Mouse (Mus musculus) midbrain, embryonic 15.5 days (tissue): Measurements from ENCODE around the gene Dntt. TPM values are rescaled to one million over a fixed set of nuclear protein-coding genes. Genes with fewer than 3 reads are reported as not detected.

ENCODE experiments used
- ATAC-seq: fragments of 200-750 bp; cut with Nextera tagmentation; replicated peaks from 2 replicates; pipeline ENCODE4 v1.8.0; 2017; ENCODE audit warnings: moderate TSS enrichment
- H3K27ac ChIP-seq: fragments of 300-500 bp; sonication (generic); 2 replicates; pipeline ENCODE4 v1.5.1; 2015; ENCODE audit warnings: mild to moderate bottlenecking, inconsistent platforms
- H3K27me3 ChIP-seq: fragments of 300-500 bp; sonication (generic); replicated peaks from 2 replicates; pipeline ENCODE4 v1.6.1; 2015; ENCODE audit warnings: inconsistent platforms
- H3K36me3 ChIP-seq: fragments of 300-500 bp; sonication (generic); replicated peaks from 2 replicates; pipeline ENCODE4 v1.6.1; 2015; ENCODE audit warnings: inconsistent platforms
- H3K4me1 ChIP-seq: fragments of 300-500 bp; sonication (generic); 2 replicates; pipeline ENCODE4 v1.6.1; 2015; ENCODE audit warnings: inconsistent platforms
- H3K4me2 ChIP-seq: fragments of 300-500 bp; sonication (generic); 2 replicates; pipeline ENCODE4 v1.6.1; 2015; ENCODE audit warnings: inconsistent platforms, mild to moderate bottlenecking, moderate library complexity
- H3K4me3 ChIP-seq: fragments of 300-500 bp; sonication (generic); 2 replicates; pipeline ENCODE4 v1.5.1; 2015; ENCODE audit warnings: mild to moderate bottlenecking, inconsistent platforms
- H3K9ac ChIP-seq: fragments of 300-500 bp; sonication (generic); 2 replicates; pipeline ENCODE4 v1.6.1; 2015; ENCODE audit warnings: mild to moderate bottlenecking, inconsistent platforms
- H3K9me3 ChIP-seq: fragments of 300-500 bp; sonication (generic); 2 replicates; pipeline ENCODE4 v1.6.1; 2016; ENCODE audit warnings: inconsistent platforms
- WGBS: fragments of 180-500 bp; shearing (Covaris S2); methylation state at CpG from one replicate; pipeline ENCODE4 v1.1.7; 2015; ENCODE audit warnings: mixed read lengths; 5-methylcytosine and 5-hydroxymethylcytosine counted together
- polyA plus RNA-seq: library from polyadenylated mRNA; unstranded; fragments of >200 nt; fragmentation: Nextera tagmentation; extraction: Ambion mirVana; gene quantifications from 2 replicates; pipeline ENCODE4 v1.2.1, GENCODE M21; 2015

The Dntt gene
- polyA plus RNA-seq, 1 experiment from 2014 or later: 0.41 TPM

GRCm38 (mm10) chr19:41045091-41045770 lies 16.2 kb downstream of the Dntt start:
- H3K36me3 ChIP-seq: no peaks in the 10 kb centered on the region
- ATAC-seq: no peak
- no peak overlapping the region for H3K4me3 ChIP-seq
- H3K27ac ChIP-seq: no peak overlapping the region
- WGBS: 58% methylated on average over 10 of the region's 10 CpGs
- H3K9ac ChIP-seq: no peak overlapping the region
- no peak overlapping the region for H3K4me2 ChIP-seq
- no peaks in the 10 kb centered on the region for H3K27me3 ChIP-seq
- H3K9me3 ChIP-seq: no peaks in the 10 kb centered on the region
- H3K4me1 ChIP-seq: no peaks in the 10 kb centered on the region

- H3K9ac ChIP-seq: no peak overlapping the region
- H3K4me2 ChIP-seq: no peak overlapping the region
- H3K27me3 ChIP-seq: no peaks in the 10 kb centered on the region
- no peaks in the 10 kb centered on the region for H3K4me1 ChIP-seq
- ATAC-seq: no peak
- H3K27ac ChIP-seq: no peak overlapping the region
- no peak overlapping the region for H3K4me3 ChIP-seq
- H3K36me3 ChIP-seq: no peaks in the 10 kb centered on the region
- WGBS: 74% methylated on average over 9 of the region's 9 CpGs
- H3K9me3 ChIP-seq: no peaks in the 10 kb centered on the region
Measured at GRCm38 (mm10) chr19:41047437-41048186, 18.5 kb downstream of the Dntt start.

GRCm38 (mm10) chr19:41048187-41048559 lies 19.1 kb downstream of the Dntt start:
- H3K4me1 ChIP-seq: no peaks in the 10 kb centered on the region
- H3K4me3 ChIP-seq: no peak overlapping the region
- H3K27me3 ChIP-seq: no peaks in the 10 kb centered on the region
- no peak for ATAC-seq
- H3K9me3 ChIP-seq: no peaks in the 10 kb centered on the region
- H3K4me2 ChIP-seq: no peak overlapping the region
- H3K27ac ChIP-seq: no peak overlapping the region
- H3K9ac ChIP-seq: no peak overlapping the region
- no peaks in the 10 kb centered on the region for H3K36me3 ChIP-seq
- 83% methylated on average over 3 of the region's 3 CpGs for WGBS

DNA sequence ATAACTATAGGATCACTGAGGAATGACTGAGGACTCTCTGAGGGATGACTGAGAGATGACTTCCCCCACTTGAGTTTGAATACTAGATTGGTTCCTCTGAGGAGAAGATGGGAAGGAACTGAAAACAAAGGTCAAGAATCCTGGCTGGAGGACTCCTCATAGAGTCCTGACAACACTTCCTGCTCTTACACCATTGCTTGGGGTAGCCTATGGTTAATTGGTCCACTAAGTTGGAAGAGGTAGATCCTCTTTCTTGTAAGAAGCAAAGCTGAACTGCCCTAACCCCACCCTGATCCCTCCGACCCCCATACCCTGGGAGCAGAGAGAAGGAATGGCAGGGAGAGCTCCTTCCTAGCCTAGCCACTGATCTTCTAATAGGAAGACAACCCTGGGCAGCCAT lies 22.6 kb downstream of the Dntt start:
- no peak overlapping the region for H3K9ac ChIP-seq
- no peaks in the 10 kb centered on the region for H3K27me3 ChIP-seq
- no peak overlapping the region for H3K4me3 ChIP-seq
- no peak overlapping the region for H3K4me2 ChIP-seq
- ATAC-seq: no peak
- no peak overlapping the region for H3K27ac ChIP-seq
- WGBS: 90% methylated on average over 1 of the region's 1 CpGs
- no peaks in the 10 kb centered on the region for H3K36me3 ChIP-seq
- no peaks in the 10 kb centered on the region for H3K9me3 ChIP-seq
- no peaks in the 10 kb centered on the region for H3K4me1 ChIP-seq

- Histone ChIP-seq H3K27me3 (no peaks in the 10 kb centered on the region), H3K4me3 (no peak overlapping the region), H3K9ac (no peak overlapping the region), H3K4me2 (no peak overlapping the region), H3K36me3 (no peaks in the 10 kb centered on the region), H3K4me1 (no peaks in the 10 kb centered on the region), H3K9me3 (no peaks in the 10 kb centered on the region), H3K27ac (no peak overlapping the region)
- no peak for ATAC-seq
- 75% methylated on average over 5 of the region's 5 CpGs for WGBS
Measured at GRCm38 (mm10) chr19:41052247-41052646, 23.2 kb downstream of the Dntt start.

DNA sequence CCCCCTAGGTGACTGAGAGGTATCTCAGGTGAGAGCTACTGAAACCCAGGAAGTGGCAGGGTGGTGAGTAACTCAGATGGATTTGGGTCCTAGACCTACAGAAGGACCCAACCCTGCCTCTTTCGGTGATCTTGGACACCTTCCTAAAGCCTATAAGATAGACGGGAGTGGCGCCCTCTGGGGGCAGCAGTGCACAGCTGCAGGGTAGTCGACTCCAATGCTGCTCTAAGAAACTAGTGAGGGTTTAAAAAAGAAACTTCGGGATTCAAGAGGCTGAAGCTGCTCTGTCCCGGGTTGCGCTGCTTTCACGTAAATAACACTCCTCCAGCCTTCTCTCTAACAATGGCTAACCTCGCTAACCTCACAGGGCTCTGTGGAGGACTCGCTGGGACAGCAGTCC lies 24.5 kb downstream of the Dntt start:
- H3K4me2 ChIP-seq: no peak overlapping the region
- H3K36me3 ChIP-seq: no peaks in the 10 kb centered on the region
- ATAC-seq: no peak
- 39% methylated on average over 10 of the region's 10 CpGs for WGBS
- no peaks in the 10 kb centered on the region for H3K9me3 ChIP-seq
- no peak overlapping the region for H3K27ac ChIP-seq
- H3K4me3 ChIP-seq: no peak overlapping the region
- H3K4me1 ChIP-seq: no peaks in the 10 kb centered on the region
- no peak overlapping the region for H3K9ac ChIP-seq
- no peaks in the 10 kb centered on the region for H3K27me3 ChIP-seq

DNA sequence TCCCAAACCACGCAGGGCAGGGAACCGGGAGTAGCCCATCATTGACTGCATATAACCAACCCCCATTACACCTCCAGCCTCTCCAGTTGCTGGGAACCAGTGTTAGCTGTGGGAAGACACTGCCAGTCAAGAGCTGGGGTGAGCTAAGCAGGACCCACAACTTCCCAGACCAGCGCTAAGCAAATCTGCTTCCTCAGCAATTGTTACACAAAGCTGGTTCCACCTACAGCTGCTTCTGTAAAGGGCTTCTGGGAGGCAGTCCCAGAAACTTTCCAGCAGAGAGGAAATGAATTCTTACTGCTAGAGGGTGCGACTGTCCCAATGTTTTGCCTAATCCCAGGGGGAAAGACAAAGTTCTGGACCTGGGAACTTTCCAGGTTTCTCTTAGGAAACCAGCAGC lies 25.6 kb downstream of the Dntt start:
- Histone ChIP-seq H3K36me3 (no peaks in the 10 kb centered on the region), H3K4me2 (no peak overlapping the region), H3K4me3 (no peak overlapping the region), H3K27ac (no peak overlapping the region), H3K4me1 (no peaks in the 10 kb centered on the region), H3K9ac (no peak overlapping the region), H3K27me3 (no peaks in the 10 kb centered on the region), H3K9me3 (no peaks in the 10 kb centered on the region)
- 63% methylated on average over 4 of the region's 4 CpGs for WGBS
- ATAC-seq: no peak

GRCm38 (mm10) chr19:41071500-41071899 lies 42.4 kb downstream of the Dntt start:
- 5% methylated on average over 8 of the region's 8 CpGs for WGBS
- no peak; the same call in 1 of the 2 replicates for ATAC-seq
- Histone ChIP-seq H3K27me3 (no peaks in the 10 kb centered on the region), H3K4me2 (no peak overlapping the region), H3K9me3 (no peaks in the 10 kb centered on the region), H3K27ac (no peak overlapping the region), H3K4me3 (no peak overlapping the region), H3K4me1 (no peaks in the 10 kb centered on the region), H3K36me3 (no peaks in the 10 kb centered on the region), H3K9ac (no peak overlapping the region)

- Histone ChIP-seq H3K27ac (no peak overlapping the region), H3K4me1 (no peaks in the 10 kb centered on the region), H3K27me3 (no peaks in the 10 kb centered on the region), H3K9ac (no peak overlapping the region), H3K4me2 (no peak overlapping the region), H3K9me3 (no peaks in the 10 kb centered on the region), H3K36me3 (no peaks in the 10 kb centered on the region), H3K4me3 (no peak overlapping the region)
- no peak for ATAC-seq
- 89% methylated on average over 14 of the region's 14 CpGs for WGBS
Measured at GRCm38 (mm10) chr19:41073746-41074455, 44.8 kb downstream of the Dntt start.

DNA sequence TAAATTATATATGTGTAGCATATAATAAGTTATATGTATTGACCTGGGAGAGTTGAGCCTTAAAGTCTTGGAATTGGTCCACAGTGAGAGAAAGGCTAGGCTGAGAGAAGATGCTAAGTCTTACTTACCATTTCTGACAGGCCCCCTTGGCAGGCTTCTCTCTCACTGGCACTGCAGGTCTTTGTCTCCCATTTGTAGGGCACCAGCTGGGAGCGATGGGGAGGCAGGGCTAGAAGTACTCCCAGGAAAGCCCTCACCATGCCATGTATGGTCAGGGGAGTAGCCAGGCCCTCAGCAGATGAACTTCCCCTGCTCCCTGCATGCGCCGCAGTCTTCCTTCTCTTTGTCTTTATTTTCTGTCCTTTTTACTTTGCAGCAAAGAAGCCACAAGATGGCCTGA lies 47.8 kb downstream of the Dntt start, which contains the start of gene Opalin:
Opalin (minus strand) TSS at position 208 of the 400 bp plus-strand sequence.
- no peak within 1 kb of the TSS for H3K4me2 ChIP-seq

DNA sequence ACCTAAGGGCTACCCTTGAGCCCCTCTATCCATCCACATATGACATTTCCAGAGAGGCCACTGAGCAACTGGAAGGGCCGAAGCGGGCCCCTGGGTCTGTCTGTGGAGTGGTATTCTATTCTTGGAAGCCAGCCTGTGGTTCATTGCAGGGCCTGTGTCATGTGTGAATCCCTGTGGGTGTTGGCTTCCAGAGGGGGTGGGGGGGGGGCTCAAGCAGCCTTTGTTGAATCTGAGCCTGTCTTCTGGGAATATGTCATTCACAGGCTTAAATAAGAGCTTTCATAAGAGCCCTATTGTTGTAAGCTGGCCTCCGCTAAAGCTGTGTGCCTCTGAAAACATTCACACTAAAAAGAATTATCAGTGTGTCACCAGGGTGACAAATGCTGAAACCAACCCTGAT lies 52.5 kb downstream of the Dntt start:
- Histone ChIP-seq H3K36me3 (no peaks in the 10 kb centered on the region), H3K4me2 (no peak overlapping the region), H3K4me3 (no peak overlapping the region), H3K9ac (no peak overlapping the region), H3K27ac (peak overlapping the region; percentile 32; the same call in 1 of the 2 replicates), H3K9me3 (no peaks in the 10 kb centered on the region), H3K27me3 (peaks cover 2% of the 10 kb centered on the region; the same call in 1 of the 2 replicates), H3K4me1 (peaks cover 7% of the 10 kb centered on the region)
- ATAC-seq: peak; percentile 68
- WGBS: 19% methylated on average over 3 of the region's 3 CpGs

More for the DNA sequence above, 47.8 kb downstream of the Dntt start, which contains the start of gene Opalin:
- Histone ChIP-seq H3K27ac (no peak within 1 kb of the TSS), H3K36me3 (no peaks in the 10 kb centered on the region), H3K4me1 (peaks cover 7% of the 10 kb centered on the region), H3K9ac (no peak within 1 kb of the TSS), H3K4me3 (no peak within 1 kb of the TSS), H3K27me3 (peaks cover 2% of the 10 kb centered on the region; the same call in 1 of the 2 replicates), H3K9me3 (no peaks in the 10 kb centered on the region)
- no peak for ATAC-seq
- 82% methylated on average over 3 of the region's 3 CpGs for WGBS

GRCm38 (mm10) chr19:41083646-41084045 lies 54.6 kb downstream of the Dntt start:
- no peak overlapping the region for H3K4me3 ChIP-seq
- no peak for ATAC-seq
- WGBS: 94% methylated on average over 14 of the region's 14 CpGs

More at GRCm38 (mm10) chr19:41083646-41084045, 54.6 kb downstream of the Dntt start:
- H3K36me3 ChIP-seq: no peaks in the 10 kb centered on the region
- H3K9ac ChIP-seq: no peak overlapping the region
- H3K27ac ChIP-seq: no peak overlapping the region
- no peaks in the 10 kb centered on the region for H3K9me3 ChIP-seq
- H3K27me3 ChIP-seq: peaks cover 12% of the 10 kb centered on the region
- H3K4me1 ChIP-seq: peaks cover 10% of the 10 kb centered on the region
- no peak overlapping the region for H3K4me2 ChIP-seq
